Mouse (Mus musculus): Measurements from ENCODE around the gene Sumf2.

DNA sequence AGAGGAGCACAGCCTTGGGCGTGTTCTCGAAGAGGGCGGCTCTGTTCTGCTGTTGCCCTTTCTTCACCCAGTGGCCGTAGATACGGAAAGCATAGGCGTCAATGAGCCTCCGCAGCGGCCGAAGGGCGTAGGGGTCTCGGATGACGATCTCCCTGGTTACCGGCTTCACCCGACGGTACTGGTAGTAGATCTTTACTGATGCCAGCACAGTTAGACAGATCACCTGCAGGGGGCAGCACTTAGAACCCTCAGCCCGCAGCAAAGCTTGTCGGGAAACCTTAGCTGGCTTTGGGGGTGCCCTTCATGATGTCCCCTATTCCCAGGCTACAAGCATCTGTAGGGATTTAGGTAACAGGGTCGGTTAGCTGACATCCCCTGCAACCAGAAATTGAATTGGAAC, 17.7 kb downstream of the Sumf2 start:
- no peak for TF ChIP-seq POLR2A (IDR thresholded peaks at IDR 0.05; ENCODE audit: insufficient read length, low read depth)
- TF ChIP-seq CEBPB (IDR thresholded peaks at IDR 0.05; ENCODE audit: insufficient read depth, poor library complexity, severe bottlenecking): no peak
- no peak for TF ChIP-seq MYOG (IDR thresholded peaks at IDR 0.05; ENCODE audit: control insufficient read depth in 1 of 3, insufficient read depth in 1 of 3, insufficient read length in 2 of 3, low read depth in 2 of 3)
- TF ChIP-seq REST (IDR thresholded peaks at IDR 0.05; ENCODE audit: insufficient read depth, insufficient read length): no peak

All from myocyte (in vitro differentiated cells).